Mouse (Mus musculus) CH12.LX (cell line): Measurements from ENCODE around the gene Gm28729.

Experiments used
- BHLHE40 ChIP-seq: IDR thresholded peaks from 2 replicates; pipeline ENCODE4 v1.6.1; 2011; ENCODE audit warnings: mild to moderate bottlenecking, low read depth, low read length, improper control_type of control experiment
- CHD2 ChIP-seq: IDR thresholded peaks from 2 replicates; pipeline ENCODE4 v1.6.1; 2011; ENCODE audit warnings: low read length, improper control_type of control experiment
- CTCF ChIP-seq, 2 experiments: IDR thresholded peaks in 1 of 2; conservative IDR thresholded peaks in 1 of 2; 2 replicates each; pipeline ENCODE4 v1.5.1; 2011 to 2012; ENCODE audit warnings: low read depth in 2 of 2, low read length in 2 of 2, improper control_type of control experiment in 1 of 2, inconsistent platforms in 1 of 2, mild to moderate bottlenecking in 1 of 2, moderate library complexity in 1 of 2
- EP300 ChIP-seq: IDR thresholded peaks from 2 replicates; pipeline ENCODE4 v1.6.1; 2011; ENCODE audit warnings: low read length, improper control_type of control experiment
- MAFK ChIP-seq: IDR thresholded peaks from 2 replicates; pipeline ENCODE4 v1.6.1; 2011; ENCODE audit warnings: low read length, improper control_type of control experiment; ENCODE audit not compliant: insufficient replicate concordance
- MYC ChIP-seq: IDR thresholded peaks from 2 replicates; pipeline ENCODE4 v1.6.1; 2011; ENCODE audit warnings: low read depth, mild to moderate bottlenecking, improper control_type of control experiment, low read length
- POLR2A ChIP-seq: IDR thresholded peaks from 2 replicates; pipeline ENCODE4 v1.6.1; 2011; ENCODE audit warnings: low read depth, mild to moderate bottlenecking, improper control_type of control experiment, low read length
- POLR2AphosphoS2 ChIP-seq: IDR thresholded peaks from 2 replicates; pipeline ENCODE4 v1.6.1; 2011; ENCODE audit warnings: low read depth, low read length, improper control_type of control experiment
- RCOR1 ChIP-seq: conservative IDR thresholded peaks from 2 replicates; pipeline ENCODE4 v1.6.1; 2012; ENCODE audit warnings: low read depth, mild to moderate bottlenecking, inconsistent platforms, low read length, improper control_type of control experiment
- SMC3 ChIP-seq: IDR thresholded peaks from 2 replicates; pipeline ENCODE4 v1.6.1; 2011; ENCODE audit warnings: low read depth, low read length, improper control_type of control experiment
- TCF12 ChIP-seq: IDR thresholded peaks from 2 replicates; pipeline ENCODE4 v1.6.1; 2014; ENCODE audit warnings: low read depth, mild to moderate bottlenecking, inconsistent platforms, low read length, improper control_type of control experiment
- USF1 ChIP-seq: IDR thresholded peaks from 2 replicates; pipeline ENCODE4 v1.6.1; 2014; ENCODE audit warnings: low read depth, mild to moderate bottlenecking, inconsistent platforms, low read length, improper control_type of control experiment

DNA sequence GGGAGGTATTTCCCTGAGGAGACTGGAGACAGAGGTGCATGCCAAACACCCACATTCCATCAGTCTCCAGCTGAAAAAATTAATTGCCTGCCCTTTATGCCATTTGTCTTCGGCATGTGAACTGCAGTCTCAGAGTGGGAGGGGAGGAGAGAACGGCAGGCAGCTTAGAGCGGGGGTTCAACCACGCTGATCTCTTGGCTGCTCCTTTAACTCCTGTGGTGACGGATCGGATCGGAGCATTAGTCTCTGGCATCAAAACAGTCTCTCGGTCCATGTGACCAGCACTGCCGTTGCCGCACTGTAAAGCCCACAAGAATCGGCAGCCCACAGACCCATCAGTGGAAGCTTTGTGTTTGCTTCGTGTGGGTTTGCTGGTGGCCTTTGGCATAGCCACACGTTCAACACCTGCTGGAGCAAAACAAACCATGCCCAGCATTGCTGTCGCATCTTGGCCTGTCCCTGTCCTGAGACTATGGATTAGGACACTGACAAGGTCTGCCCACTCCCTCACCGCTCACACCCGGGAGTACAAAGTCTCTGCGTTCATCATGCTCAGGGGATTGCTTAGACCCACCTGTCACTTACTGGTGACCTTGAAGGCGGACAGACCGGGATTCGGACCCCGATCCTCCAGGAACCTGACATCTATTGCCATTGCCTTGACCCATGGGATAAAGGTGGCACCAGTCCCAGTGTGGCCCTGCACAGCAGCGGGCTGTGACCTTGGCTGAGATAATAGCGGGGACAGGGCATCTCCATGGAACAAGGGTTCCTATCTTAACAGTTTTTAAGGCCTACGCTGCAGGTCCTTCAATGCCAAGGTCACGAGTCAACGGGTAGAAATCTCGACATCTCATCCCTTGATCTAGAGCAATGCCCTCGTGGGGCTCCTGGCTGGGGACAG is 87.9 kb downstream of the Gm28729 start:
- TF ChIP-seq BHLHE40, result no peak
- no peak for TF ChIP-seq EP300
- TF ChIP-seq SMC3, result no peak
- TF ChIP-seq MYC, result no peak
- TF ChIP-seq POLR2A, result no peak
- TF ChIP-seq MAFK, result no peak
- TF ChIP-seq USF1, result no peak
- no peak for TF ChIP-seq RCOR1
- TF ChIP-seq TCF12, result no peak
- TF ChIP-seq CTCF (conservative IDR thresholded peaks at IDR 0.05 in 1 of 2, IDR thresholded peaks at IDR 0.05 in 1 of 2; ENCODE audit: low read depth in 2 of 2, low read length in 2 of 2), result no peak
- TF ChIP-seq POLR2AphosphoS2, result no peak
- TF ChIP-seq CHD2, result no peak
